Mouse (Mus musculus): ENCODE data around the gene Fam189a1. TPM values are rescaled to one million over a fixed set of nuclear protein-coding genes. Genes with fewer than 3 reads are reported as not detected.

The Fam189a1 gene
- polyA plus RNA-seq, 1 experiment, result 0.07 TPM

DNA sequence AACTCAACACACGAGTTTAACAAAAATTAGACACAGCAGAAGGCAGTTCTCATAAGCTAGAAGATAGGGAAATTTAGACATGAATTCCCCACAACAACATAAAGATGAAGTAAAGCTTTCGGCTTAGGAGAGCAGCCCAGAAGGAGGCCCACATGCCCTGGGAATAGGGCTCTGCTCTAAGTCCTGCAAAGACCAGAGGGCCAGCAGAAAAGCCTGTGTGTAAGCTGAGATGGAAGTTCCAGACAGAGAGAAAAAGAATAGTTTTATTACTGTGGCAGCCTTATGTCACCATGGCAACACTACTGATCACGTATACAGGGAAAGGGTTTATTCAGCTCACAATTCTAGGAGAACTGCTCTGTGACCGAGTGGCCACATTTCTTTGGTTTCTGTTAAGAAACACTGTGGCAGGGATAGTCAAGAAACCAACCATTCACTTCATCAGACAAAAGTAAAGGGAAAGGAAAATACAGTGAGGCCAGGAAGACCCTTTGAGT, 156.6 kb downstream of the Fam189a1 start:
- no peaks in the 10 kb centered on the region for H3K79me2 ChIP-seq (ENCODE audit: control insufficient read depth, insufficient read depth)
- no peak overlapping the region for H3K4me3 ChIP-seq (ENCODE audit: insufficient read depth, poor library complexity, severe bottlenecking)
- no peak overlapping the region for H3ac ChIP-seq (ENCODE audit: control insufficient read depth, insufficient read length, low read depth)
- H3K79me3 ChIP-seq (ENCODE audit: low read depth), result no peaks in the 10 kb centered on the region
- no peak for TF ChIP-seq USF1 (IDR thresholded peaks at IDR 0.05; ENCODE audit: low read depth)
- TF ChIP-seq MYOG (IDR thresholded peaks at IDR 0.05; ENCODE audit: control insufficient read depth, extremely low read depth, insufficient read length), result no peak
- no peak for TF ChIP-seq MYOD1 (IDR thresholded peaks at IDR 0.05; ENCODE audit: control insufficient read depth, insufficient read length, low read depth)
- TF ChIP-seq CEBPB (IDR thresholded peaks at IDR 0.05; ENCODE audit: low read depth), result no peak
- TF ChIP-seq MAX (IDR thresholded peaks at IDR 0.05), result no peak
- no peak for TF ChIP-seq FOSL1 (IDR thresholded peaks at IDR 0.05; ENCODE audit: insufficient read depth, low read length, poor library complexity, severe bottlenecking)
- TF ChIP-seq CTCF (IDR thresholded peaks at IDR 0.05; ENCODE audit: control insufficient read depth, insufficient read depth, insufficient read length), result no peak
- H3K36me3 ChIP-seq (ENCODE audit: control insufficient read depth, insufficient read depth), result no peaks in the 10 kb centered on the region
- H3K27me3 ChIP-seq (ENCODE audit: control insufficient read depth, insufficient read depth, insufficient read length), result no peaks in the 10 kb centered on the region

DNA sequence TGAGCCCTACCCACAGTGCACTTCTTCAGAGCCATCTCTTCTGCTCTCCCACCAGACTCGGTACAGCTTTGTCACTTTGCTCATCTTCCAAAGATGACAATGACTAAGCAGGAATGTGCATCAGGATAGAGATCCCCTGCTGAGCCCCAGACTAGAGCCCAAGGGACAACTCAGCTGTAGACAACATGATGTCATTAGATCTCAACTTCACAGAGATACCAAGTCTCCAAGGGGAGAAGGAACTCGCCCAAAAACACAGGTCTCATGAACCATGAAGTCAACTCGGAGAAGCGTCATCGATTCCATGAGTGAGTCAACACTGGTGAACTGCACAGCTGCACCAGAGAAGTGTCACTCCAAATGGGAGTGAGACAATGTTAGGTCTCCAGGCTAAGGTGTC, 158.6 kb downstream of the Fam189a1 start:
- no peak overlapping the region for H3K4me3 ChIP-seq (ENCODE audit: insufficient read depth, poor library complexity, severe bottlenecking)
- H3K79me3 ChIP-seq (ENCODE audit: low read depth), result no peaks in the 10 kb centered on the region
- no peak overlapping the region for H3ac ChIP-seq (ENCODE audit: control insufficient read depth, insufficient read length, low read depth)
- TF ChIP-seq MYOD1 (IDR thresholded peaks at IDR 0.05; ENCODE audit: control insufficient read depth, insufficient read length, low read depth), result peak; percentile 45
- TF ChIP-seq FOSL1 (IDR thresholded peaks at IDR 0.05; ENCODE audit: insufficient read depth, low read length, poor library complexity, severe bottlenecking), result no peak
- H3K79me2 ChIP-seq (ENCODE audit: control insufficient read depth, insufficient read depth), result no peaks in the 10 kb centered on the region
- H3K36me3 ChIP-seq (ENCODE audit: control insufficient read depth, insufficient read depth), result no peaks in the 10 kb centered on the region
- H3K27me3 ChIP-seq (ENCODE audit: control insufficient read depth, insufficient read depth, insufficient read length), result no peaks in the 10 kb centered on the region

DNA sequence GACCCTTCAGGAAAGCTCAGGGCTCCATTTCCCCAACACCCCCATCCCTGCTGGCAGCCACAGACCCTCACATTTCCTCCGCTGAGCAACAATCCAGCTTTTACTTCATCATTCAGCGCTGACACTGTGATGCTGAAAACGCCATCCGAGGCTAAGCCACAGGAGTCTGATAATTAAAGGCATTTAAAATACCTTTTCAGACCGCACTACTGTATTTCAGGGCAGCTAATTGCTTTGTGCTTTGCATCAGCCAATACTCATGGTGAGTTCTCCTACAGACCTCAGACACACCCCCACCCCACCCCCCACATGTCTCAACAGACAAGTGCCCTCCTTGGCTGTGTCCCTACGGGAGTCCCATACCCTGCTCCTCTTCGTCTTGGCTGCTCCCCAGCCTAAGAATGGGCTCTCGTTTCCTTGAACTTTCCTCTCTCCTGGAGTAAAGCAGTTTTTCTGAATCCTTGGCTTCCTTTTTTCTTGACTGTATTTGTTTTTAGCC, 160.4 kb downstream of the Fam189a1 start:
- Histone ChIP-seq H3ac (ENCODE audit: control insufficient read depth, insufficient read length, low read depth) (no peak overlapping the region), H3K79me2 (ENCODE audit: control insufficient read depth, insufficient read depth) (no peaks in the 10 kb centered on the region), H3K36me3 (ENCODE audit: control insufficient read depth, insufficient read depth) (no peaks in the 10 kb centered on the region), H3K27me3 (ENCODE audit: control insufficient read depth, insufficient read depth, insufficient read length) (no peaks in the 10 kb centered on the region), H3K4me3 (ENCODE audit: insufficient read depth, poor library complexity, severe bottlenecking) (no peak overlapping the region), H3K79me3 (ENCODE audit: low read depth) (no peaks in the 10 kb centered on the region)
- TF ChIP-seq MYOD1 (IDR thresholded peaks at IDR 0.05; ENCODE audit: control insufficient read depth, insufficient read length, low read depth) (no peak), MYOG (IDR thresholded peaks at IDR 0.05; ENCODE audit: control insufficient read depth, extremely low read depth, insufficient read length) (no peak), MAX (IDR thresholded peaks at IDR 0.05) (no peak), USF1 (IDR thresholded peaks at IDR 0.05; ENCODE audit: low read depth) (no peak)

DNA sequence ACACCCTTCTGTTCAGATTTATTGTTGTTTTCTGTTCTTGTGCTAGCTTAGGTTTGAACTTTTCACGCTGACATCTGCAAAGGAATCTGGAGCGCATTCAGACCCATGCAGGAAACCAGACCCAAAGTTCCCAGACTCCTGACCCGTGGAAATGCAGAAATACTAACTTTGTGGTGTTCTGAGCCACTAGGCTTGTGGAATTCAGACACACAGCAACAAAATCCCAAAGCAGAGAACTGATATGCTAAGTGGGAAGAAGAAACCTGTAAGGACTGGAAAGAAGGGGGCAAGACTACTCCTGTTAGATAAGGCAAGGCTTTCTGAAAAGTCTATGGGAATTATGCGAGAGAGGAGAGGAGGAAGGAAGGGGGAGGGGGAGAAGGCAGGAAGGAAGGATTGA, 167.0 kb downstream of the Fam189a1 start:
- no peaks in the 10 kb centered on the region for H3K79me2 ChIP-seq (ENCODE audit: control insufficient read depth, insufficient read depth)
- TF ChIP-seq FOSL1 (IDR thresholded peaks at IDR 0.05; ENCODE audit: insufficient read depth, low read length, poor library complexity, severe bottlenecking), result no peak
- no peak for TF ChIP-seq USF1 (IDR thresholded peaks at IDR 0.05; ENCODE audit: low read depth)
- no peak for TF ChIP-seq CTCF (IDR thresholded peaks at IDR 0.05; ENCODE audit: control insufficient read depth, insufficient read depth, insufficient read length)
- TF ChIP-seq MYOG (IDR thresholded peaks at IDR 0.05; ENCODE audit: control insufficient read depth, extremely low read depth, insufficient read length), result no peak
- TF ChIP-seq MYOD1 (IDR thresholded peaks at IDR 0.05; ENCODE audit: control insufficient read depth, insufficient read length, low read depth), result no peak
- TF ChIP-seq MAX (IDR thresholded peaks at IDR 0.05), result no peak
- no peak for TF ChIP-seq CEBPB (IDR thresholded peaks at IDR 0.05; ENCODE audit: low read depth)
- no peaks in the 10 kb centered on the region for H3K36me3 ChIP-seq (ENCODE audit: control insufficient read depth, insufficient read depth)
- no peaks in the 10 kb centered on the region for H3K27me3 ChIP-seq (ENCODE audit: control insufficient read depth, insufficient read depth, insufficient read length)
- no peak overlapping the region for H3K4me3 ChIP-seq (ENCODE audit: insufficient read depth, poor library complexity, severe bottlenecking)
- no peaks in the 10 kb centered on the region for H3K79me3 ChIP-seq (ENCODE audit: low read depth)
- no peak overlapping the region for H3ac ChIP-seq (ENCODE audit: control insufficient read depth, insufficient read length, low read depth)

DNA sequence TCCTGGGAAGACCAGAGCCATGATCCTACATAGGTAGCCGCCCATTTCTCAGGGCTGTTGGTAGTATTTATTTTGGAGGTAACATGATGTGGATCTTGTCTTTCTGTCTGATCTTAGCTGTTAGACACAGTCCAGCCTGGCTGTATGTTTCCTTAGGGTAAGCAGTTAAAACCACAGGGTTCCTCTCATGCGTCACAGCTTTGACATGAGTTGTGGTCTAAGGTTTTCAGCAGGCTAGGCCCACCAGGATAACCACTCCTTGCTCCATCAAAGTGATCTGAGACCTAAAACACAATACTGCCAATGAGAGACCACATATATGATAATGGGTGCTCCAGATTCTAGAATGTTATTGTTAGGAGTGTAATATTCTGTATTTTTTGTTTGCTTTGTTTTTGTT, 168.4 kb downstream of the Fam189a1 start:
- no peaks in the 10 kb centered on the region for H3K36me3 ChIP-seq (ENCODE audit: control insufficient read depth, insufficient read depth)
- no peak for TF ChIP-seq MAX (IDR thresholded peaks at IDR 0.05)
- no peak for TF ChIP-seq USF1 (IDR thresholded peaks at IDR 0.05; ENCODE audit: low read depth)
- TF ChIP-seq MYOG (IDR thresholded peaks at IDR 0.05; ENCODE audit: control insufficient read depth, extremely low read depth, insufficient read length), result no peak
- TF ChIP-seq CEBPB (IDR thresholded peaks at IDR 0.05; ENCODE audit: low read depth), result no peak
- TF ChIP-seq MYOD1 (IDR thresholded peaks at IDR 0.05; ENCODE audit: control insufficient read depth, insufficient read length, low read depth), result no peak
- TF ChIP-seq CTCF (IDR thresholded peaks at IDR 0.05; ENCODE audit: control insufficient read depth, insufficient read depth, insufficient read length), result no peak
- TF ChIP-seq FOSL1 (IDR thresholded peaks at IDR 0.05; ENCODE audit: insufficient read depth, low read length, poor library complexity, severe bottlenecking), result no peak

DNA sequence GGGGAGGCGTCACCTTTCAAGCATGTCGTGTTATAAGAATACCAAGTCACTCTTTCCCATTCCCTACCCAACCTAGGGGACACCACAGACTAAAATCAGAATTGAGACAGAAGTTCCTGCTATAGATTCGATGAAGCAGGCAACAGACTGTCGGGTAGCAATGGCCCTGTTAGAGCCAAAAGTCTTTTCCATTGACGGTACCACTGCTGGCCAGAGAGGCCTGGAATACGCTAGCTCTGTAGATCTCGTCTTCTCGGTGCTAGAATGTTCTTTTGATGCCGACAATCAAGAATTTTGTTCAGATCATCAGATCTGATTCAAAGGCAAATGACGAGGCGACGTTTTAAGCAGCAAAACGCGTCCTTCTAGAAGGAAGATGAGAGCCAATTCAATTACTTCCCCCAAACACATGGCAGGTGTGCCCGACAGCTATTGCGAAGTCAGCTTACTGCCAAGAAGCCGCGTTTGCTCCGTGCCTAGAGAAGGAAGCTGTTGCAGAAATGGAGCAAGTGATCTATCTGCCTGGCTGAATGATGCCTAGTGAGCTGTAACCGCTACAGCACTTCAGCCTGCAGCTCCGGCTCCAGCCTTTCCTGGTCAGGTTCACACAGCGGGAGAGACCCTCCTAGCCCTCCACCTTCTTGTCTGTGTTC, 171.8 kb downstream of the Fam189a1 start:
- no peak overlapping the region for H3ac ChIP-seq (ENCODE audit: control insufficient read depth, insufficient read length, low read depth)
- no peaks in the 10 kb centered on the region for H3K79me3 ChIP-seq (ENCODE audit: low read depth)
- H3K4me3 ChIP-seq (ENCODE audit: insufficient read depth, poor library complexity, severe bottlenecking), result no peak overlapping the region
- H3K27me3 ChIP-seq (ENCODE audit: control insufficient read depth, insufficient read depth, insufficient read length), result no peaks in the 10 kb centered on the region
- H3K36me3 ChIP-seq (ENCODE audit: control insufficient read depth, insufficient read depth), result no peaks in the 10 kb centered on the region
- H3K79me2 ChIP-seq (ENCODE audit: control insufficient read depth, insufficient read depth), result no peaks in the 10 kb centered on the region
- no peak for TF ChIP-seq USF1 (IDR thresholded peaks at IDR 0.05; ENCODE audit: low read depth)
- no peak for TF ChIP-seq CTCF (IDR thresholded peaks at IDR 0.05; ENCODE audit: control insufficient read depth, insufficient read depth, insufficient read length)
- TF ChIP-seq FOSL1 (IDR thresholded peaks at IDR 0.05; ENCODE audit: insufficient read depth, low read length, poor library complexity, severe bottlenecking), result no peak
- no peak for TF ChIP-seq MAX (IDR thresholded peaks at IDR 0.05)
- TF ChIP-seq CEBPB (IDR thresholded peaks at IDR 0.05; ENCODE audit: low read depth), result no peak
- TF ChIP-seq MYOG (IDR thresholded peaks at IDR 0.05; ENCODE audit: control insufficient read depth, extremely low read depth, insufficient read length), result no peak
- no peak for TF ChIP-seq MYOD1 (IDR thresholded peaks at IDR 0.05; ENCODE audit: control insufficient read depth, insufficient read length, low read depth)

More for the DNA sequence above, 168.4 kb downstream of the Fam189a1 start:
- Histone ChIP-seq H3K79me3 (ENCODE audit: low read depth) (no peaks in the 10 kb centered on the region), H3ac (ENCODE audit: control insufficient read depth, insufficient read length, low read depth) (no peak overlapping the region), H3K4me3 (ENCODE audit: insufficient read depth, poor library complexity, severe bottlenecking) (no peak overlapping the region), H3K79me2 (ENCODE audit: control insufficient read depth, insufficient read depth) (no peaks in the 10 kb centered on the region), H3K27me3 (ENCODE audit: control insufficient read depth, insufficient read depth, insufficient read length) (no peaks in the 10 kb centered on the region)
